9 mouse cellular contexts compared by ENCODE assay signal in genomic region chr15:27771581-27771980, GRCm38 (mm10).
DNase-seq lines count a peak whose midpoint lies in the region; ATAC-seq and TF ChIP-seq lines count a peak whose summit lies in the region.
"Had no signal": no experiment of that assay in that cellular context is flagged by ENCODE, and none has a peak within 500 bp of the region (broad histone marks: within the 10 kb centered on the region; RNA-seq: fewer than 3 reads in every experiment).

No protein-coding gene starts in this region.

- H3K9me3 ChIP-seq in hindbrain, embryonic 14.5 days (ENCODE audit: control insufficient read depth, low read length) = no peaks in the 10 kb centered on the region
- H3K9me3 ChIP-seq in hindbrain, postnatal 0 days (ENCODE audit: low read length) = no peaks in the 10 kb centered on the region
- no peaks in the 10 kb centered on the region for H3K9me3 ChIP-seq in embryonic facial prominence, embryonic 10.5 days
- H3K9me3 ChIP-seq: midbrain, embryonic 12.5 days had no signal

- peak overlapping the region; percentile 36; the same call in 1 of the 2 replicates for H3K27ac ChIP-seq in hindbrain, embryonic 14.5 days
- H3K27ac ChIP-seq in hindbrain, postnatal 0 days = no peak overlapping the region
- H3K27ac ChIP-seq in embryonic facial prominence, embryonic 10.5 days (replicated peaks) = 0 out of 2 replicates have a peak overlapping the region, but pooled peaks have one; percentile 15
- H3K27ac ChIP-seq: midbrain, embryonic 12.5 days had no signal

- no peak overlapping the region for H3K4me3 ChIP-seq in hindbrain, embryonic 14.5 days (replicated peaks; ENCODE audit: low read length)
- H3K4me3 ChIP-seq in hindbrain, postnatal 0 days (ENCODE audit: low read length) = no peak overlapping the region
- no peak overlapping the region for H3K4me3 ChIP-seq in embryonic facial prominence, embryonic 10.5 days
- H3K4me3 ChIP-seq: midbrain, embryonic 12.5 days had no signal

- ATAC-seq in hindbrain, embryonic 14.5 days (ENCODE audit: low FRiP score) = no peak
- ATAC-seq in hindbrain, postnatal 0 days = no peak
- ATAC-seq in megakaryocyte progenitor cell, adult 5-6 weeks (replicated peaks; ENCODE audit: poor library complexity) = no peak

- H3K9ac ChIP-seq in hindbrain, embryonic 14.5 days = no peak overlapping the region
- no peak overlapping the region for H3K9ac ChIP-seq in hindbrain, postnatal 0 days (replicated peaks; ENCODE audit: low read length)
- H3K9ac ChIP-seq: midbrain, embryonic 12.5 days had no signal

- H3K4me2 ChIP-seq in hindbrain, embryonic 14.5 days (replicated peaks) = no peak overlapping the region
- H3K4me2 ChIP-seq in hindbrain, postnatal 0 days (ENCODE audit: low read depth, low read length) = no peak overlapping the region
- H3K4me2 ChIP-seq: midbrain, embryonic 12.5 days had no signal

- WGBS in hindbrain, embryonic 14.5 days = 86% methylated on average over 7 of the region's 7 CpGs
- WGBS in hindbrain, postnatal 0 days = 84% methylated on average over 7 of the region's 7 CpGs
- WGBS in embryonic facial prominence, embryonic 10.5 days = 82% methylated on average over 7 of the region's 7 CpGs

- H3K36me3 ChIP-seq in hindbrain, embryonic 14.5 days (replicated peaks; ENCODE audit: control insufficient read depth, insufficient read depth) = peaks cover 66% of the 10 kb centered on the region
- H3K36me3 ChIP-seq in hindbrain, postnatal 0 days (ENCODE audit: insufficient read depth, low read length) = peaks cover 33% of the 10 kb centered on the region
- H3K36me3 ChIP-seq in embryonic facial prominence, embryonic 10.5 days (replicated peaks) = peaks cover 84% of the 10 kb centered on the region

- DNase-seq in hindbrain, embryonic 14.5 days (ENCODE audit: low spot score) = no peak
- DNase-seq in hindbrain, postnatal 0 days (ENCODE audit: low spot score) = no peak
- DNase-seq in B cell, adult 2 months = peak; percentile 53 to 60
- DNase-seq in embryonic facial prominence, embryonic 10.5 days (ENCODE audit: low spot score) = no peak
- peak; percentile 27 for DNase-seq in kidney, postnatal 10 days
- DNase-seq in cerebellum, postnatal 36 days = no peak
- no peak for DNase-seq in layer of hippocampus, adult 9-10 months (ENCODE audit: low spot score)

- H3K27me3 ChIP-seq in hindbrain, embryonic 14.5 days (ENCODE audit: control insufficient read depth, insufficient read depth, low read length) = no peaks in the 10 kb centered on the region
- no peaks in the 10 kb centered on the region for H3K27me3 ChIP-seq in hindbrain, postnatal 0 days (ENCODE audit: insufficient read depth, low read length)
- no peaks in the 10 kb centered on the region for H3K27me3 ChIP-seq in embryonic facial prominence, embryonic 10.5 days (replicated peaks; ENCODE audit: low read depth, poor library complexity, severe bottlenecking)
- H3K27me3 ChIP-seq: midbrain, embryonic 12.5 days had no signal

- no peaks in the 10 kb centered on the region; the same call in none of the 2 replicates for H3K4me1 ChIP-seq in hindbrain, embryonic 14.5 days (replicated peaks; ENCODE audit: control insufficient read depth, insufficient read depth, low read length)
- H3K4me1 ChIP-seq in hindbrain, postnatal 0 days (ENCODE audit: insufficient read depth, low read length) = no peaks in the 10 kb centered on the region
- peaks cover 34% of the 10 kb centered on the region for H3K4me1 ChIP-seq in embryonic facial prominence, embryonic 10.5 days

- no peak for TF ChIP-seq CTCF in hindbrain, postnatal 0 days (IDR thresholded peaks at IDR 0.05; ENCODE audit: low read depth)

Comparison
In these comparisons a context has a peak if more than half of its experiments do, and no peak if none do; other contexts are left out.
1. DNase-seq: peak in B cell, adult 2 months (2 of 2) and kidney, postnatal 10 days (single experiment); none in hindbrain, embryonic 14.5 days (single experiment), hindbrain, postnatal 0 days (single experiment), embryonic facial prominence, embryonic 10.5 days (single experiment), cerebellum, postnatal 36 days (0 of 2) and layer of hippocampus, adult 9-10 months (single experiment).